Mouse (Mus musculus) intestine, postnatal 0 days (tissue): Measurements from ENCODE around the gene Prpsap1. TPM values are rescaled to one million over a fixed set of nuclear protein-coding genes. Genes with fewer than 3 reads are reported as not detected.

ENCODE experiments used
- ATAC-seq: fragments of 200-750 bp; cut with Nextera tagmentation; 2 replicates; pipeline ENCODE4 v1.8.0; 2017; ENCODE audit warnings: mild to moderate bottlenecking, moderate TSS enrichment, moderate library complexity
- H3K27ac ChIP-seq: fragments of 300-500 bp; sonication (generic); 2 replicates; pipeline ENCODE4 v1.5.1; 2014; ENCODE audit warnings: mild to moderate bottlenecking, low read depth, low read length, moderate library complexity
- H3K27me3 ChIP-seq: fragments of 300-500 bp; sonication (generic); replicated peaks from 2 replicates; pipeline ENCODE4 v1.6.1; 2014; ENCODE audit warnings: low read length, mixed read lengths; ENCODE audit not compliant: control insufficient read depth, insufficient read depth
- H3K36me3 ChIP-seq: fragments of 300-500 bp; sonication (generic); 2 replicates; pipeline ENCODE4 v1.6.1; 2014; ENCODE audit warnings: mild to moderate bottlenecking, moderate library complexity; ENCODE audit not compliant: control insufficient read depth, insufficient read depth
- H3K4me1 ChIP-seq: fragments of 300-500 bp; sonication (generic); replicated peaks from 2 replicates; pipeline ENCODE4 v1.6.1; 2014; ENCODE audit warnings: antibody characterized with exemption, low read length, mixed read lengths; ENCODE audit not compliant: control insufficient read depth, insufficient read depth
- H3K4me2 ChIP-seq: fragments of 300-500 bp; sonication (generic); replicated peaks from 2 replicates; pipeline ENCODE4 v1.6.1; 2014; ENCODE audit warnings: low read depth, mild to moderate bottlenecking, moderate library complexity
- H3K4me3 ChIP-seq: fragments of 300-500 bp; sonication (generic); 2 replicates; pipeline ENCODE4 v1.5.1; 2014; ENCODE audit warnings: low read depth, low read length
- H3K9ac ChIP-seq: fragments of 300-500 bp; sonication (generic); 2 replicates; pipeline ENCODE4 v1.6.1; 2014; ENCODE audit warnings: mild to moderate bottlenecking, low read depth, low read length
- H3K9me3 ChIP-seq: fragments of 300-500 bp; sonication (generic); 2 replicates; pipeline ENCODE4 v1.6.1; 2016; ENCODE audit warnings: mixed run types; ENCODE audit not compliant: control insufficient read depth
- CTCF ChIP-seq: sonication (generic); IDR thresholded peaks from 2 replicates; pipeline ENCODE4 v1.5.1; 2016; ENCODE audit warnings: low read depth, mild to moderate bottlenecking, control low read depth, antibody characterized with exemption, moderate library complexity
- WGBS: fragments of 180-500 bp; shearing (Covaris S2); extraction: QIAGEN DNeasy Blood & Tissue Kit; methylation state at CpG from one replicate; pipeline ENCODE4 v1.1.7; 2014; 5-methylcytosine and 5-hydroxymethylcytosine counted together
- polyA plus RNA-seq: library from polyadenylated mRNA; unstranded; fragments of >200 nt; fragmentation: Nextera tagmentation; extraction: Ambion mirVana; gene quantifications from 2 replicates; pipeline ENCODE4 v1.2.1, GENCODE M21; 2015

The Prpsap1 gene
- polyA plus RNA-seq, 1 experiment from 2014 or later = 177 TPM

GRCm38 (mm10) chr11:116521143-116521542 lies 27.1 kb upstream of the Prpsap1 start:
- no peaks in the 10 kb centered on the region for H3K36me3 ChIP-seq
- no peak for TF ChIP-seq CTCF

GRCm38 (mm10) chr11:116518482-116518881 lies 24.5 kb upstream of the Prpsap1 start:
- 51% methylated on average over 8 of the region's 8 CpGs for WGBS
- Histone ChIP-seq H3K4me3 (no peak overlapping the region), H3K36me3 (no peaks in the 10 kb centered on the region), H3K27ac (no peak overlapping the region), H3K9ac (no peak overlapping the region), H3K4me2 (no peak overlapping the region), H3K4me1 (no peaks in the 10 kb centered on the region), H3K9me3 (no peaks in the 10 kb centered on the region), H3K27me3 (no peaks in the 10 kb centered on the region)
- no peak for TF ChIP-seq CTCF
- ATAC-seq = 0 out of 2 replicates have a peak, but pooled peaks have one; percentile 4

More at GRCm38 (mm10) chr11:116521143-116521542, 27.1 kb upstream of the Prpsap1 start:
- Histone ChIP-seq H3K27ac (no peak overlapping the region), H3K4me3 (no peak overlapping the region), H3K9ac (no peak overlapping the region), H3K9me3 (no peaks in the 10 kb centered on the region), H3K4me2 (no peak overlapping the region), H3K27me3 (no peaks in the 10 kb centered on the region), H3K4me1 (no peaks in the 10 kb centered on the region)
- 55% methylated on average over 3 of the region's 3 CpGs for WGBS
- no peak for ATAC-seq

GRCm38 (mm10) chr11:116515330-116516020 lies 21.5 kb upstream of the Prpsap1 start:
- WGBS = 23% methylated on average over 24 of the region's 24 CpGs
- H3K4me2 ChIP-seq = peak overlapping the region; percentile 6; the same call in 1 of the 2 replicates
- no peak for ATAC-seq

GRCm38 (mm10) chr11:116513531-116514038 lies 19.6 kb upstream of the Prpsap1 start:
- H3K36me3 ChIP-seq = no peaks in the 10 kb centered on the region

More at GRCm38 (mm10) chr11:116515330-116516020, 21.5 kb upstream of the Prpsap1 start:
- no peaks in the 10 kb centered on the region for H3K36me3 ChIP-seq
- no peaks in the 10 kb centered on the region for H3K4me1 ChIP-seq
- H3K27me3 ChIP-seq = no peaks in the 10 kb centered on the region
- no peak overlapping the region for H3K4me3 ChIP-seq
- TF ChIP-seq CTCF = peak; percentile 34; the same call in 1 of the 2 replicates
- no peaks in the 10 kb centered on the region for H3K9me3 ChIP-seq
- H3K27ac ChIP-seq = no peak overlapping the region
- H3K9ac ChIP-seq = no peak overlapping the region

GRCm38 (mm10) chr11:116512987-116513386 lies 19.0 kb upstream of the Prpsap1 start:
- Histone ChIP-seq H3K36me3 (no peaks in the 10 kb centered on the region), H3K27me3 (no peaks in the 10 kb centered on the region), H3K4me1 (no peaks in the 10 kb centered on the region), H3K27ac (no peak overlapping the region), H3K9ac (no peak overlapping the region), H3K9me3 (no peaks in the 10 kb centered on the region), H3K4me3 (no peak overlapping the region), H3K4me2 (no peak overlapping the region)
- WGBS = 86% methylated on average over 6 of the region's 6 CpGs
- no peak for ATAC-seq
- no peak for TF ChIP-seq CTCF

More at GRCm38 (mm10) chr11:116513531-116514038, 19.6 kb upstream of the Prpsap1 start:
- Histone ChIP-seq H3K27me3 (no peaks in the 10 kb centered on the region), H3K27ac (no peak overlapping the region), H3K4me1 (no peaks in the 10 kb centered on the region), H3K4me3 (no peak overlapping the region), H3K4me2 (no peak overlapping the region), H3K9me3 (no peaks in the 10 kb centered on the region), H3K9ac (no peak overlapping the region)
- TF ChIP-seq CTCF = no peak
- WGBS = 73% methylated on average over 4 of the region's 4 CpGs
- ATAC-seq = no peak

GRCm38 (mm10) chr11:116512154-116512553 lies 18.2 kb upstream of the Prpsap1 start:
- TF ChIP-seq CTCF = no peak
- Histone ChIP-seq H3K9me3 (no peaks in the 10 kb centered on the region), H3K4me3 (no peak overlapping the region), H3K9ac (no peak overlapping the region), H3K4me2 (no peak overlapping the region), H3K4me1 (no peaks in the 10 kb centered on the region), H3K27ac (no peak overlapping the region), H3K27me3 (no peaks in the 10 kb centered on the region), H3K36me3 (no peaks in the 10 kb centered on the region)
- no peak for ATAC-seq
- 90% methylated on average over 7 of the region's 7 CpGs for WGBS
